Mouse (Mus musculus) layer of hippocampus, postnatal 14 days (tissue): Measurements from ENCODE around the gene Zfp609. TPM values are rescaled to one million over a fixed set of nuclear protein-coding genes. Genes with fewer than 3 reads are reported as not detected.

ENCODE experiments used
- DNase-seq, 2 experiments: peaks; one replicate each; pipeline ENCODE4 v3.0.0; 2021 to 2022; ENCODE audit warnings: low spot score in 2 of 2, mixed read lengths in 1 of 2
- long read RNA-seq, 2 experiments: library from polyadenylated mRNA; stranded (forward); transcript quantifications; one replicate each; pipeline ENCODE4 v2.0.0; 2021
- total RNA-seq, 2 experiments: library from RNA; stranded (reverse); gene quantifications; 2 replicates each; pipeline ENCODE4 v1.2.3; 2021

Zfp609 gene
- total RNA-seq: 10 to 100 TPM; 44.8 to 48.6 TPM
- long read RNA-seq, experiment 1, partial matches to known transcripts: 0 of 1 reads
- long read RNA-seq, experiment 1, other reads (novel, unspliced or antisense): 1 of 1 reads
- long read RNA-seq, experiment 2, partial matches to known transcripts: 0 of 2 reads
- long read RNA-seq, experiment 2, other reads (novel, unspliced or antisense): 2 of 2 reads

GRCm38 (mm10) chr9:65827344-65828015 lies at the start of gene Zfp609:
Gene Zfp609, minus strand, starts transcription at chr9:65827564.
- DNase-seq: peak; percentile 96 to 99

- DNase-seq: no peak
These were observed 32.3 kb upstream of the Zfp609 start for GRCm38 (mm10) chr9:65859656-65860055.

- no peak for DNase-seq
These were observed 22.8 kb upstream of the Zfp609 start for GRCm38 (mm10) chr9:65850203-65850602.

- no peak for DNase-seq
These were observed 20.8 kb upstream of the Zfp609 start for GRCm38 (mm10) chr9:65848154-65848553.

- DNase-seq: no peak
These were observed 17.2 kb upstream of the Zfp609 start for GRCm38 (mm10) chr9:65844421-65845165.

- no peak for DNase-seq
These were observed 12.5 kb upstream of the Zfp609 start for GRCm38 (mm10) chr9:65839841-65840240.

GRCm38 (mm10) chr9:65836916-65837315 lies 9.6 kb upstream of the Zfp609 start:
- no peak for DNase-seq

GRCm38 (mm10) chr9:65834628-65835354 lies 7.4 kb upstream of the Zfp609 start:
- DNase-seq: no peak

GRCm38 (mm10) chr9:65833640-65834039 lies 6.3 kb upstream of the Zfp609 start:
- DNase-seq: no peak

- DNase-seq: no peak
These were observed 5.9 kb upstream of the Zfp609 start for GRCm38 (mm10) chr9:65833230-65833629.

- no peak for DNase-seq
These were observed 4.7 kb upstream of the Zfp609 start for GRCm38 (mm10) chr9:65832041-65832440.

GRCm38 (mm10) chr9:65831164-65831563 lies 3.8 kb upstream of the Zfp609 start:
- no peak for DNase-seq

- DNase-seq: no peak
These were observed 2.9 kb upstream of the Zfp609 start for GRCm38 (mm10) chr9:65830255-65830654.

GRCm38 (mm10) chr9:65829410-65829809 lies 2.0 kb upstream of the Zfp609 start:
- DNase-seq: no peak

GRCm38 (mm10) chr9:65828511-65828910 lies 1.1 kb upstream of the Zfp609 start:
- no peak for DNase-seq

GRCm38 (mm10) chr9:65828016-65828403 lies 646 bp upstream of the Zfp609 start:
- no peak for DNase-seq

GRCm38 (mm10) chr9:65826588-65827343 lies 598 bp downstream of the Zfp609 start:
- DNase-seq: peak; percentile 49 to 56

- DNase-seq: no peak
These were observed 1.2 kb downstream of the Zfp609 start for GRCm38 (mm10) chr9:65826226-65826587.

- no peak for DNase-seq
These were observed 3.5 kb downstream of the Zfp609 start for GRCm38 (mm10) chr9:65823716-65824462.

GRCm38 (mm10) chr9:65822011-65822410 lies 5.4 kb downstream of the Zfp609 start:
- no peak for DNase-seq
